Mouse (Mus musculus): ENCODE measurements at regions not wholly inside any gene's neighbourhood (a gene's known extent, or its start where the extent isn't known, plus 50 kb on each side); places are given as distances from the start of the nearest gene placed in this dataset.

- WGBS = 81% methylated on average over 10 of the region's 10 CpGs
- DNase-seq (ENCODE audit: low spot score) (peak; percentile 14), ATAC-seq (ENCODE audit: low FRiP score) (no peak)
- no peaks in the 10 kb centered on the region for H3K9me3 ChIP-seq (ENCODE audit: low read length)
- no peak overlapping the region for H3K4me3 ChIP-seq (ENCODE audit: low read depth, low read length)
- no peaks in the 10 kb centered on the region for H3K4me1 ChIP-seq (ENCODE audit: insufficient read depth, low read length)
- no peak overlapping the region for H3K27ac ChIP-seq (ENCODE audit: low read depth, low read length)
- no peak overlapping the region for H3K4me2 ChIP-seq (ENCODE audit: low read depth, low read length, poor library complexity, severe bottlenecking)
- H3K9ac ChIP-seq (replicated peaks; ENCODE audit: low read length, poor library complexity, severe bottlenecking) = no peak overlapping the region
- H3K36me3 ChIP-seq (ENCODE audit: insufficient read depth, low read length) = no peaks in the 10 kb centered on the region
- no peak for TF ChIP-seq CTCF (IDR thresholded peaks at IDR 0.05)
- no peaks in the 10 kb centered on the region for H3K27me3 ChIP-seq (ENCODE audit: insufficient read depth, low read length)
Measured at GRCm38 (mm10) chr1:125236948-125237594, 198.5 kb downstream of the Actr3 start.

- no peaks in the 10 kb centered on the region for H3K27me3 ChIP-seq (ENCODE audit: insufficient read depth, low read length)
- no peak overlapping the region for H3K4me2 ChIP-seq (ENCODE audit: low read depth, low read length, poor library complexity, severe bottlenecking)
- no peaks in the 10 kb centered on the region for H3K9me3 ChIP-seq (ENCODE audit: low read length)
- H3K4me3 ChIP-seq (ENCODE audit: low read depth, low read length) = no peak overlapping the region
- DNase-seq (ENCODE audit: low spot score) (no peak), ATAC-seq (ENCODE audit: low FRiP score) (no peak)
- no peak for TF ChIP-seq CTCF (IDR thresholded peaks at IDR 0.05)
- no peaks in the 10 kb centered on the region for H3K4me1 ChIP-seq (ENCODE audit: insufficient read depth, low read length)
- H3K36me3 ChIP-seq (ENCODE audit: insufficient read depth, low read length) = no peaks in the 10 kb centered on the region
- WGBS = 87% methylated on average over 2 of the region's 2 CpGs
- H3K9ac ChIP-seq (replicated peaks; ENCODE audit: low read length, poor library complexity, severe bottlenecking) = no peak overlapping the region
- H3K27ac ChIP-seq (ENCODE audit: low read depth, low read length) = no peak overlapping the region
Measured at GRCm38 (mm10) chr1:125234747-125235146, 200.8 kb downstream of the Actr3 start.

GRCm38 (mm10) chr1:125223370-125223769, 212.2 kb downstream of the Actr3 start:
- Histone ChIP-seq H3K27ac (ENCODE audit: low read depth, low read length) (no peak overlapping the region), H3K4me3 (ENCODE audit: low read depth, low read length) (no peak overlapping the region), H3K4me1 (ENCODE audit: insufficient read depth, low read length) (no peaks in the 10 kb centered on the region), H3K36me3 (ENCODE audit: insufficient read depth, low read length) (no peaks in the 10 kb centered on the region), H3K27me3 (ENCODE audit: insufficient read depth, low read length) (no peaks in the 10 kb centered on the region), H3K4me2 (ENCODE audit: low read depth, low read length, poor library complexity, severe bottlenecking) (no peak overlapping the region), H3K9ac (replicated peaks; ENCODE audit: low read length, poor library complexity, severe bottlenecking) (no peak overlapping the region), H3K9me3 (ENCODE audit: low read length) (0 out of 2 replicates have a peak, but pooled peaks cover 9% of the 10 kb centered on the region)
- DNase-seq (ENCODE audit: low spot score) = no peak
- no peak for ATAC-seq (ENCODE audit: low FRiP score)
- TF ChIP-seq CTCF (IDR thresholded peaks at IDR 0.05) = no peak
- 90% methylated on average over 10 of the region's 10 CpGs for WGBS

- H3K9ac ChIP-seq (replicated peaks; ENCODE audit: low read length, poor library complexity, severe bottlenecking) = no peak overlapping the region
Measured at GRCm38 (mm10) chr1:125216192-125216591, 219.3 kb downstream of the Actr3 start.

GRCm38 (mm10) chr1:125187091-125187490, 248.4 kb downstream of the Actr3 start:
- WGBS = 87% methylated on average over 1 of the region's 1 CpGs
- Histone ChIP-seq H3K4me1 (ENCODE audit: insufficient read depth, low read length) (no peaks in the 10 kb centered on the region), H3K9ac (replicated peaks; ENCODE audit: low read length, poor library complexity, severe bottlenecking) (no peak overlapping the region), H3K27ac (ENCODE audit: low read depth, low read length) (no peak overlapping the region), H3K36me3 (ENCODE audit: insufficient read depth, low read length) (no peaks in the 10 kb centered on the region), H3K9me3 (ENCODE audit: low read length) (no peaks in the 10 kb centered on the region), H3K27me3 (ENCODE audit: insufficient read depth, low read length) (no peaks in the 10 kb centered on the region), H3K4me3 (ENCODE audit: low read depth, low read length) (no peak overlapping the region), H3K4me2 (ENCODE audit: low read depth, low read length, poor library complexity, severe bottlenecking) (no peak overlapping the region)
- TF ChIP-seq CTCF (IDR thresholded peaks at IDR 0.05) = no peak
- ATAC-seq (ENCODE audit: low FRiP score) (no peak), DNase-seq (ENCODE audit: low spot score) (no peak)

More at GRCm38 (mm10) chr1:125216192-125216591, 219.3 kb downstream of the Actr3 start:
- DNase-seq (ENCODE audit: low spot score) (peak; percentile 86), ATAC-seq (ENCODE audit: low FRiP score) (peak; percentile 56; the same call in 1 of the 2 replicates)
- Histone ChIP-seq H3K27me3 (ENCODE audit: insufficient read depth, low read length) (no peaks in the 10 kb centered on the region), H3K9me3 (ENCODE audit: low read length) (no peaks in the 10 kb centered on the region), H3K36me3 (ENCODE audit: insufficient read depth, low read length) (no peaks in the 10 kb centered on the region), H3K4me2 (ENCODE audit: low read depth, low read length, poor library complexity, severe bottlenecking) (no peak overlapping the region), H3K27ac (ENCODE audit: low read depth, low read length) (no peak overlapping the region), H3K4me1 (ENCODE audit: insufficient read depth, low read length) (no peaks in the 10 kb centered on the region), H3K4me3 (ENCODE audit: low read depth, low read length) (no peak overlapping the region)
- no peak for TF ChIP-seq CTCF (IDR thresholded peaks at IDR 0.05)
- 57% methylated on average over 6 of the region's 6 CpGs for WGBS

GRCm38 (mm10) chr1:125176124-125176937, 259.2 kb downstream of the Actr3 start:
- H3K27me3 ChIP-seq (ENCODE audit: insufficient read depth, low read length) = no peaks in the 10 kb centered on the region
- no peak for TF ChIP-seq CTCF (IDR thresholded peaks at IDR 0.05)
- no peak overlapping the region for H3K9ac ChIP-seq (replicated peaks; ENCODE audit: low read length, poor library complexity, severe bottlenecking)
- no peaks in the 10 kb centered on the region for H3K36me3 ChIP-seq (ENCODE audit: insufficient read depth, low read length)
- DNase-seq (ENCODE audit: low spot score) = no peak
- H3K9me3 ChIP-seq (ENCODE audit: low read length) = no peaks in the 10 kb centered on the region
- no peaks in the 10 kb centered on the region for H3K4me1 ChIP-seq (ENCODE audit: insufficient read depth, low read length)
- H3K4me3 ChIP-seq (ENCODE audit: low read depth, low read length) = no peak overlapping the region
- 88% methylated on average over 15 of the region's 15 CpGs for WGBS
- H3K4me2 ChIP-seq (ENCODE audit: low read depth, low read length, poor library complexity, severe bottlenecking) = no peak overlapping the region
- H3K27ac ChIP-seq (ENCODE audit: low read depth, low read length) = no peak overlapping the region
- ATAC-seq (ENCODE audit: low FRiP score) = no peak
